Mouse (Mus musculus): Measurements from ENCODE around the gene Zfp212. TPM values are rescaled to one million over a fixed set of nuclear protein-coding genes. Genes with fewer than 3 reads are reported as not detected.

Gene Zfp212
- 2.7 TPM for polyA plus RNA-seq (2015; fragmentation: Illumina TruSeq; extraction: RNeasy Lipid Tissue Mini Kit (QIAGEN cat#74804); ENCODE audit: insufficient read depth, low read depth, low replicate concordance)

GRCm38 (mm10) chr6:47920447-47921340 is at the start of gene Zfp212:
Zfp212 (plus strand) TSS chr6:47920476.

GRCm38 (mm10) chr6:47877058-47877457 is 43.2 kb upstream of the Zfp212 start, which contains the start of gene Zfp282:
Zfp282 (plus strand) TSS chr6:47877204.

GRCm38 (mm10) chr6:47953191-47953726 is 33.0 kb downstream of the Zfp212 start, which contains the start of gene Zfp956:
Zfp956 (plus strand) TSS chr6:47953390.

Other genes with a start within 250 kb of the Zfp212 start
- gene Pdia4, start 107.0 kb upstream of the Zfp212 start, polyA plus RNA-seq (2015; fragmentation: Illumina TruSeq; extraction: RNeasy Lipid Tissue Mini Kit (QIAGEN cat#74804); ENCODE audit: insufficient read depth, low read depth, low replicate concordance), result 32.8 TPM
- 0.24 TPM for gene Zfp786, start 89.6 kb upstream of the Zfp212 start, polyA plus RNA-seq (2015; fragmentation: Illumina TruSeq; extraction: RNeasy Lipid Tissue Mini Kit (QIAGEN cat#74804); ENCODE audit: insufficient read depth, low read depth, low replicate concordance)
- gene Zfp398, start 84.8 kb upstream of the Zfp212 start, polyA plus RNA-seq (2015; fragmentation: Illumina TruSeq; extraction: RNeasy Lipid Tissue Mini Kit (QIAGEN cat#74804); ENCODE audit: insufficient read depth, low read depth, low replicate concordance), result 2.8 TPM
- gene Zfp282, start 43.3 kb upstream of the Zfp212 start, polyA plus RNA-seq (2015; fragmentation: Illumina TruSeq; extraction: RNeasy Lipid Tissue Mini Kit (QIAGEN cat#74804); ENCODE audit: insufficient read depth, low read depth, low replicate concordance), result 2.5 TPM
- 2.8 TPM for gene Zfp956, start 32.9 kb downstream of the Zfp212 start, polyA plus RNA-seq (2015; fragmentation: Illumina TruSeq; extraction: RNeasy Lipid Tissue Mini Kit (QIAGEN cat#74804); ENCODE audit: insufficient read depth, low read depth, low replicate concordance)
- 4.9 TPM for gene Zfp777, start 128.4 kb downstream of the Zfp212 start, polyA plus RNA-seq (2015; fragmentation: Illumina TruSeq; extraction: RNeasy Lipid Tissue Mini Kit (QIAGEN cat#74804); ENCODE audit: insufficient read depth, low read depth, low replicate concordance)
- gene Zfp746, start 166.1 kb downstream of the Zfp212 start, polyA plus RNA-seq (2015; fragmentation: Illumina TruSeq; extraction: RNeasy Lipid Tissue Mini Kit (QIAGEN cat#74804); ENCODE audit: insufficient read depth, low read depth, low replicate concordance), result 4.7 TPM